ENCODE assay signal across 17 mouse cellular contexts in the genomic region with DNA sequence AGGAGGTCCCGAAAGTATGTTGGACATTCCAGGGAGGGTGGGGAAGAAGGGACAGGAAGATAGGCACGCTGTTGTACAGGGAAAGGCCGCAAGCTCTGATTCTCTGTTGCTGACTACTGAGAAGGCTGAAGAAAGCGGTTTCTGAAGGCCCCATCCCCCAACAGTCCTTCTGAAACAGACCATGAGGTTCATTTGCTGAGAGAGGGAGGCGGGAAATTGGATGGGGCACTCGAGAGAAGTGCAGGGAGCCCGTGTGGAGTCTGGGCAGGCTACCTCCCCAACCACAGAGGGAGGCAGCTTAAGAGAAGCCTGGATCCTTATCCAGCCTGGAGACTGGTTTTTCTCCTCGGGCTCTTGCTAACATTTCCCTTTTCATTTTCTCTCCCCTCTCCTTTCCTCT.
DNase-seq lines count a peak whose midpoint lies in the region; ATAC-seq and TF ChIP-seq lines count a peak whose summit lies in the region.
"Had no signal": no experiment of that assay in that cellular context is flagged by ENCODE, and none has a peak within 500 bp of the region (broad histone marks: within the 10 kb centered on the region; RNA-seq: fewer than 3 reads in every experiment).

No protein-coding gene starts in this region.

- peak overlapping the region; percentile 41; the same call in 1 of the 2 replicates for H3K27ac ChIP-seq in heart, embryonic 12.5 days (ENCODE audit: poor library complexity, severe bottlenecking)
- 0 out of 2 replicates have a peak overlapping the region, but pooled peaks have one; percentile 23 for H3K27ac ChIP-seq in limb, embryonic 12.5 days
- H3K27ac ChIP-seq: intestine, embryonic 15.5 days; kidney, postnatal 0 days; liver, embryonic 12.5 days; neural tube, embryonic 13.5 days; stomach, embryonic 15.5 days had no signal

- no peak for DNase-seq in heart, adult 9 months (ENCODE audit: low spot score in 2 of 2)
- DNase-seq in brain, embryonic 14.5 days (ENCODE audit: low read depth) = peak; percentile 52
- peak; percentile 35 for DNase-seq in lung, postnatal 14 days
- no peak for DNase-seq in right cerebral cortex, adult 2 months (ENCODE audit: low spot score in 2 of 2)
- DNase-seq: adrenal gland, postnatal 14 days; embryo, embryonic 11 days; forebrain, postnatal 0 days; gastrocnemius, postnatal 10 days; retina, postnatal 1 day had no signal

- no peak overlapping the region for H3K9ac ChIP-seq in heart, embryonic 12.5 days
- H3K9ac ChIP-seq in limb, embryonic 12.5 days (replicated peaks) = no peak overlapping the region
- H3K9ac ChIP-seq: forebrain, postnatal 0 days; intestine, embryonic 15.5 days; liver, embryonic 12.5 days; neural tube, embryonic 13.5 days; stomach, embryonic 15.5 days had no signal

- 40% methylated on average over 8 of the region's 8 CpGs for WGBS in heart, embryonic 12.5 days
- 53% methylated on average over 8 of the region's 8 CpGs for WGBS in limb, embryonic 12.5 days

- no peaks in the 10 kb centered on the region for H3K9me3 ChIP-seq in heart, embryonic 12.5 days (replicated peaks)
- H3K9me3 ChIP-seq in limb, embryonic 12.5 days = no peaks in the 10 kb centered on the region
- H3K9me3 ChIP-seq: intestine, embryonic 15.5 days; liver, embryonic 12.5 days; neural tube, embryonic 13.5 days; stomach, embryonic 15.5 days had no signal

- TF ChIP-seq POLR2A in brain, embryonic 14.5 days (IDR thresholded peaks at IDR 0.05; ENCODE audit: borderline replicate concordance, extremely low read depth, insufficient read depth, insufficient read length, poor library complexity, severe bottlenecking) = no peak

- no peaks in the 10 kb centered on the region for H3K36me3 ChIP-seq in heart, embryonic 12.5 days
- no peaks in the 10 kb centered on the region for H3K36me3 ChIP-seq in limb, embryonic 12.5 days
- H3K36me3 ChIP-seq: intestine, embryonic 15.5 days; liver, embryonic 12.5 days; neural tube, embryonic 13.5 days; stomach, embryonic 15.5 days had no signal

- no peak overlapping the region for H3K4me2 ChIP-seq in heart, embryonic 12.5 days
- H3K4me2 ChIP-seq in limb, embryonic 12.5 days = no peak overlapping the region
- H3K4me2 ChIP-seq: intestine, embryonic 15.5 days; liver, embryonic 12.5 days; neural tube, embryonic 13.5 days; stomach, embryonic 15.5 days had no signal

- no peak for TF ChIP-seq CTCF in brain, embryonic 14.5 days (IDR thresholded peaks at IDR 0.05; ENCODE audit: borderline replicate concordance, extremely low read depth, insufficient read depth, insufficient read length)

- peaks cover 67% of the 10 kb centered on the region for H3K4me1 ChIP-seq in heart, embryonic 12.5 days (replicated peaks)
- peaks cover 34% of the 10 kb centered on the region for H3K4me1 ChIP-seq in limb, embryonic 12.5 days (replicated peaks)

- no peak overlapping the region for H3K4me3 ChIP-seq in heart, embryonic 12.5 days
- H3K4me3 ChIP-seq in limb, embryonic 12.5 days (replicated peaks) = no peak overlapping the region
- H3K4me3 ChIP-seq: intestine, embryonic 15.5 days; liver, embryonic 12.5 days; neural tube, embryonic 13.5 days; stomach, embryonic 15.5 days had no signal

- no peaks in the 10 kb centered on the region for H3K27me3 ChIP-seq in heart, embryonic 12.5 days (replicated peaks)
- no peaks in the 10 kb centered on the region for H3K27me3 ChIP-seq in limb, embryonic 12.5 days
- H3K27me3 ChIP-seq: intestine, embryonic 15.5 days; liver, embryonic 12.5 days; neural tube, embryonic 13.5 days; stomach, embryonic 15.5 days had no signal

- ATAC-seq in heart, embryonic 12.5 days (ENCODE audit: insufficient number of reproducible peaks, low FRiP score) = no peak
- no peak for ATAC-seq in limb, embryonic 12.5 days (ENCODE audit: insufficient number of reproducible peaks, insufficient read depth, low FRiP score, low TSS enrichment, low read depth)
- ATAC-seq in CD4-positive, CD25-positive, alpha-beta regulatory T cell, adult 4 months = no peak
- ATAC-seq: forebrain, postnatal 0 days; intestine, embryonic 15.5 days; liver, embryonic 12.5 days had no signal

Comparison
In these comparisons a context has a peak if more than half of its experiments do, and no peak if none do; other contexts are left out.
1. DNase-seq: peak in brain, embryonic 14.5 days (single experiment) and lung, postnatal 14 days (single experiment); none in heart, adult 9 months (0 of 2) and right cerebral cortex, adult 2 months (0 of 2).